8 mouse cellular contexts compared by ENCODE assay signal in genomic region chr3:129878405-129879021, GRCm38 (mm10). TPM values are rescaled to one million over a fixed set of nuclear protein-coding genes. Genes with fewer than 3 reads are reported as not detected.
A peak's percentile ranks its signal among the peaks of the same experiment; 100 is the strongest.
DNase-seq lines count a peak whose midpoint lies in the region; ATAC-seq and TF ChIP-seq lines count a peak whose summit lies in the region.

Gene Pla2g12a, plus strand, starts transcription at chr3:129878606.

- no peaks in the 10 kb centered on the region for H3K27me3 ChIP-seq in forebrain, embryonic 15.5 days
- no peaks in the 10 kb centered on the region for H3K27me3 ChIP-seq in liver, embryonic 16.5 days (ENCODE audit: control insufficient read depth, insufficient read depth, low read depth, low read length)
- no peaks in the 10 kb centered on the region; the same call in 1 of the 2 replicates for H3K27me3 ChIP-seq in neural tube, embryonic 13.5 days

- in situ Hi-C loops in ES-E14 (cut with MboI; ENCODE audit: low sequenced_read_pairs in 2 of 2, unreplicated experiment in 2 of 2), result no loop called here

- peak within 1 kb of the TSS; percentile 89 for H3K9ac ChIP-seq in ES-E14 (ENCODE audit: insufficient read depth, low read depth, low read length, poor library complexity, severe bottlenecking)
- peak within 1 kb of the TSS; percentile 82 for H3K9ac ChIP-seq in forebrain, embryonic 15.5 days (replicated peaks)
- H3K9ac ChIP-seq in liver, embryonic 16.5 days (ENCODE audit: low read depth, low read length), result peak within 1 kb of the TSS; percentile 78
- peak within 1 kb of the TSS; percentile 85 for H3K9ac ChIP-seq in neural tube, embryonic 13.5 days

- H3K4me2 ChIP-seq in forebrain, embryonic 15.5 days (replicated peaks), result peak within 1 kb of the TSS; percentile 85
- H3K4me2 ChIP-seq in liver, embryonic 16.5 days (ENCODE audit: low read depth, low read length), result peak within 1 kb of the TSS; percentile 91
- H3K4me2 ChIP-seq in neural tube, embryonic 13.5 days, result peak within 1 kb of the TSS; percentile 88

- H3K9me3 ChIP-seq in ES-E14 (ENCODE audit: control insufficient read depth, insufficient read depth, low read depth, low read length), result no peaks in the 10 kb centered on the region
- no peaks in the 10 kb centered on the region for H3K9me3 ChIP-seq in forebrain, embryonic 15.5 days
- H3K9me3 ChIP-seq in liver, embryonic 16.5 days (replicated peaks; ENCODE audit: control insufficient read depth, low read length), result no peaks in the 10 kb centered on the region
- H3K9me3 ChIP-seq in neural tube, embryonic 13.5 days, result no peaks in the 10 kb centered on the region

- H3K27ac ChIP-seq in ES-E14 (ENCODE audit: insufficient read depth, low read depth, low read length, poor library complexity, severe bottlenecking), result no peak within 1 kb of the TSS
- peak within 1 kb of the TSS; percentile 83 for H3K27ac ChIP-seq in forebrain, embryonic 15.5 days (replicated peaks)
- H3K27ac ChIP-seq in liver, embryonic 16.5 days (ENCODE audit: low read length), result peak within 1 kb of the TSS; percentile 84
- peak within 1 kb of the TSS; percentile 88 for H3K27ac ChIP-seq in neural tube, embryonic 13.5 days (replicated peaks)

- intact Hi-C loops in heart, postnatal 14 days (cut with DNase I), result loop anchor here (2.0 kb wide), 1 partner anchor 48 kb away; the partner anchor contains the start of gene Gar1

- no peaks in the 10 kb centered on the region for H3K36me3 ChIP-seq in ES-E14 (ENCODE audit: control insufficient read depth, insufficient read depth, low read length, poor library complexity, severe bottlenecking)
- H3K36me3 ChIP-seq in forebrain, embryonic 15.5 days, result no peaks in the 10 kb centered on the region
- no peaks in the 10 kb centered on the region for H3K36me3 ChIP-seq in liver, embryonic 16.5 days (ENCODE audit: control insufficient read depth, insufficient read depth)
- H3K36me3 ChIP-seq in neural tube, embryonic 13.5 days, result no peaks in the 10 kb centered on the region

- peak within 1 kb of the TSS; percentile 94 to 96 for H3K4me3 ChIP-seq in ES-E14 (ENCODE audit: insufficient read depth in 1 of 2, low read depth in 1 of 2, low read length in 2 of 2, poor library complexity in 1 of 2, severe bottlenecking in 1 of 2)
- peak within 1 kb of the TSS; percentile 87 for H3K4me3 ChIP-seq in forebrain, embryonic 15.5 days
- H3K4me3 ChIP-seq in liver, embryonic 16.5 days (ENCODE audit: low read depth, low read length), result peak within 1 kb of the TSS; percentile 77
- peak within 1 kb of the TSS; percentile 62 for H3K4me3 ChIP-seq in neural tube, embryonic 13.5 days

- WGBS in forebrain, embryonic 15.5 days, result under 1% methylated on average over 46 of the region's 66 CpGs
- under 1% methylated on average over 66 of the region's 66 CpGs for WGBS in large intestine, adult 2 months
- under 1% methylated on average over 58 of the region's 66 CpGs for WGBS in liver, embryonic 16.5 days (ENCODE audit: insufficient replicate concordance)
- WGBS in neural tube, embryonic 13.5 days, result under 1% methylated on average over 66 of the region's 66 CpGs

- peak; percentile 95 for ATAC-seq in forebrain, embryonic 15.5 days (replicated peaks)
- ATAC-seq in liver, embryonic 16.5 days (ENCODE audit: low read depth), result peak; percentile 78
- peak; percentile 95 for ATAC-seq in neural tube, embryonic 13.5 days (ENCODE audit: low read depth)

- DNase-seq in ES-E14 (ENCODE audit: low read depth, low spot score), result peak; percentile 63
- peak; percentile 92 for DNase-seq in cerebellum, adult 11-12 months
- DNase-seq in heart, postnatal 14 days, result peak; percentile 95 to 96
- DNase-seq in large intestine, adult 2 months (ENCODE audit: low read depth, low spot score), result no peak
- peak; percentile 62 for DNase-seq in telencephalon, adult 2 months (ENCODE audit: low read depth, low spot score)

- peaks cover 0 to 15% of the 10 kb centered on the region in 2 experiments; a peak in 3 of 4 replicates for H3K4me1 ChIP-seq in ES-E14 (ENCODE audit: control insufficient read depth in 2 of 2, insufficient read depth in 2 of 2, low read length in 2 of 2, poor library complexity in 1 of 2)
- peaks cover 13% of the 10 kb centered on the region for H3K4me1 ChIP-seq in forebrain, embryonic 15.5 days
- H3K4me1 ChIP-seq in liver, embryonic 16.5 days (ENCODE audit: control insufficient read depth, low read depth, low read length), result peaks cover 37% of the 10 kb centered on the region
- H3K4me1 ChIP-seq in neural tube, embryonic 13.5 days (replicated peaks), result peaks cover 12% of the 10 kb centered on the region

TF ChIP-seq in ES-E14, 5 proteins besides CTCF, POLR2A, EP300 and RAD21:
- TF ChIP-seq ZC3H11A (IDR thresholded peaks at IDR 0.05; ENCODE audit: borderline replicate concordance, low read depth, low read length) (0 out of 2 replicates have a peak, but pooled peaks have one; percentile 29), CHD2 (IDR thresholded peaks at IDR 0.05; ENCODE audit: low read depth, low read length) (no peak), MAFK (IDR thresholded peaks at IDR 0.05; ENCODE audit: insufficient read depth, low read depth, low read length) (no peak), HCFC1 (IDR thresholded peaks at IDR 0.05; ENCODE audit: borderline replicate concordance, insufficient read depth, low read length) (peak; percentile 59; the same call in 1 of the 2 replicates), ZNF384 (IDR thresholded peaks at IDR 0.05; ENCODE audit: low read depth, low read length) (no peak)

RNA-seq across cellular contexts. Expression of gene Pla2g12a, which starts in this region (rescaled TPM):
- 37.3 and 55.3 TPM in 2 replicates for total RNA-seq in ES-E14 (2012; rRNA removed)
- 32.2 and 32.3 TPM in 2 replicates for polyA plus RNA-seq in forebrain, embryonic 15.5 days (2015; fragmentation: Nextera tagmentation; extraction: Ambion mirVana)
- 10 to 100 TPM; 25.1 to 30.6 TPM for total RNA-seq in heart, postnatal 14 days (2021)
- polyA plus RNA-seq in large intestine, adult 2 months (2012; rRNA removed), result 17.2 and 20.1 TPM in 2 replicates
- polyA plus RNA-seq in liver, embryonic 16.5 days (2015; fragmentation: Nextera tagmentation; extraction: Ambion mirVana), result 80.6 and 81.6 TPM in 2 replicates
- 30.2 and 31.0 TPM in 2 replicates for polyA plus RNA-seq in neural tube, embryonic 13.5 days (2015; fragmentation: Nextera tagmentation; extraction: Ambion mirVana)
